Mouse (Mus musculus): ENCODE data around the gene Zfp94.
A peak's percentile ranks its signal among the peaks of the same experiment; 100 is the strongest.
"Not testable (repeated sequence)": the region's sequence is repeated elsewhere in the genome, so short reads cannot be mapped to it uniquely, and the experiment has no call there.

Gene Zfp94

DNA sequence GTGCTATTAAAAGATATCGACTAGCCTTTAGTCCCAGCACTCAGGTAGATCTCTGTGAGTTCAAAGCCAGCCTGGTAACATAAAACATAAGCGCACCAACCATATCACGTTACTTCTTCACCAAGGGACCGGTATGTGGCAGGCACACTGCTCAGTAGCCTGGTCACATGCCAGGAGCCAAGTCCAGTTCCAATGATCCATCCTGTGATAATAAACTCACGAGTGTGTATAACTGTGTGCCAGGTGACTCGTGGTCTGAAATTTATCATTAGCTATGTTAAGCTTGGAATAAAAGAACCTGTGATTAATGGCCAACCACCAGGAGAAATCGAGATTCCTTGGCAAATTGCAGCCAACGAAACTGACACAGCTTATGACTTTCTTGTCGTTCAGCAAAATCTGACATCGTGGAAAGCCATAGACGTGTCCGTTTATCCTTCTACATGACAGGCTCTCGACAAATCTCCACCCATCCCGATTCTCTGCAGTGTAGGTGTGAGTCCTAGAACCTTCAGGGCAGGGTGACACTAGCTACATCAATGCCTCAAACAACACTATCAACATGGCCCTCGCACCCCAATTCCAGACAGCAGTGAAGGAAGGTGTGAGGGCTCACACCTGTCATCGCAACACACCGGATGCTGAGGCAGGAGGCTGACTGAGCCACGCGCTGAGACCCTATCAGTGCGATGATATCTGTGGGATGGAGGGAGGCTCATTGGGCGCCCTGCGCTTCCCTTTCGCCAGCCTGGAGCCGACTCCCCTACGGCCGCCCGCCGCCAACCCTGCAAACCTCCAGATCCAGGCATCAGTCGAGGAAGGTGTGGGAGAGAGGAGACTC lies 520 bp downstream of the Zfp94 start:
- DNase-seq (ENCODE audit: low spot score) = no peak

DNA sequence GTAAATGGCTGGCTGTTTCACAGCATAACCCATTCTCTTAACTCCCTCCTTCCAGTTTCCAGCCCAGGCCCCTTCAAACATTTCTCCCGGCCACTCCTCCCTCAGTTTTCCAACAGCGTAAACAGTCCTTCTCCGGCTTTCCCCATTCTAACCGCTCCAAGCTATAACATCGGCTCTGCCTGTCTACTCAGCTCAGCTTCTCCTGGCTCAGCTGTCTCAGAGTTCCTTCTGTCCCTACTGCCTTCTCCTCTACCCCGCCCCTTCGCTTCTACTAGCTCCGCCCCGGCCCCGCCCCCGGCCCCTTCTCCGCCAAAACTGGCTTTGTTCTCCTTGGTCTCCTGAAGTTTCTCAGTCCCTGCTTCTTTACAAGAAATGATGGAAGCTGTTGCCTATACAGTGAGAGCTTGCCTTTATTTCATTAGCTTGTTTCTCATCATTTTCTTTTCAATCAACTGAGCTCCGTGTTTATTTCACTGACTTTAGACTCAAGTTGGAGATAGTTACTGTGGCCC lies 15.6 kb downstream of the Zfp94 start, which contains the start of gene Zfp61:
Gene Zfp61 (minus strand): TSS at position 462 of the 512 bp plus-strand sequence.
- no peak for DNase-seq (ENCODE audit: low spot score)

DNA sequence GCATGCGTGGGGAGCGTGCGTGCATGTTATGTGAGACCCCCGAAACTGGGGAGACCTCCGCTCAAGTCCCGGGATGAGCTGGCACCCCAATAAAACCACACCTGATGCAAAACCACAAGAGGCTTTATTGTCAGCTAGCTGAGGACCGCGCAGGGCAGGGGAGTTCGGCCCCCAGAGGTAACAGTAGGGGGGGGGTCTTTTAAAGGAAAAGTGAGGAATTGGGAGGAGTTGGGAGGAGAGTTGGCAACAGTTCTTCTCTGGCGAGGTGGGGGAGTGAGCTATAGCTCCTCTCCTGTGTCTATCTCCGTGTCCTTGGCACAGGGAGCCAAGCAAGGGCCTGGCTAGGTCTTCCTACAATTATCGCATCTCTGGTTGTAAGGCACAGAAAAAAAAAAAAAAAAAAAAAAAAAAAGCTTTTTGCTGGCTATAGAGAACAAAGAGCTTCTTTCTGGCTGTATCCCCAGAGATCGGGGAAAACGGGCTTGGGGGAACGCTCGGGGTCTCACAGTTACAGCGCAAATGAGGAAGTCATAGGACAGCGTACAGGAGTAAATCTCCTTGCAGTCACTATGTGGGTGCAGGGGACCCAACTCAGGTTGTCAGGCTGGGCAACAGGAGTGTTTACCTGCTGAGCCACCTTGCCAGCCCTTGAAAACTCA lies 16.5 kb downstream of the Zfp94 start:
- DNase-seq (ENCODE audit: low spot score) = no peak

DNA sequence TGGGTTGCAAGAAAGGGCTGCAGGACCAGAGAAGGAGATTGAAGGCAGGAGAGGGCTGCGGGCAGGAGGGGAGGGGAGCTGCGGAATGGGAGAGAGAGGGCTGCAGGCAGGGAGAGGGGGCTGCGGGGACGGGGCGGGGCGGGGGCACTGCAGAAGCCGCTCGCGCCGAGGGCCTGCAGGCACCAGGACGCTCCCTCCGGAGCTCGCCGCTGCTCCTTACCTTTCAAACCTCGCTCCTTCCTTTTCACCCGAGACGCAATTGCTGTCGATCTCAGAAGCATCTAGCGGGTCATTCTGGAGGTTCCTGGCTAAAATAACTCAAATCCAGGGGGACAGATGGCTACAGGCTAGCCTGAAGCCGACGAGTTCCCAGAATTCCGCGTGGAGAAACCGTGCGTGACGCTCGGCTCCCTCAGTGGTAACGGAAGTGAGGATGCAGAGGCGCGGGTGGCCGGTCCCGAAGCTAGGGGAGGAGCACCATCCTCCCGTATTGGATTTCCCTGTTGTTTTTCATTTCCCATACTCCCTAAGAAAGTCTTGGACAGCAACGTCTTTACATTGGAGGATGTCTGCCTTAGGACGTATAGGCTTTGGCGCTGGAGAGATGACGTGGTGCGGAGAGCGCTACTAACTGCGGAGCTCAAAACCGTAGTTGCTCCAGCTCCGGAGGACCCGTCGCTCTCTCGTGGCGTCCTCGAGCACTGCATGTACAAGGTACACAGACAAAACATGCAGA lies 17.3 kb downstream of the Zfp94 start:
- DNase-seq (ENCODE audit: low spot score) = peak; percentile 61

DNA sequence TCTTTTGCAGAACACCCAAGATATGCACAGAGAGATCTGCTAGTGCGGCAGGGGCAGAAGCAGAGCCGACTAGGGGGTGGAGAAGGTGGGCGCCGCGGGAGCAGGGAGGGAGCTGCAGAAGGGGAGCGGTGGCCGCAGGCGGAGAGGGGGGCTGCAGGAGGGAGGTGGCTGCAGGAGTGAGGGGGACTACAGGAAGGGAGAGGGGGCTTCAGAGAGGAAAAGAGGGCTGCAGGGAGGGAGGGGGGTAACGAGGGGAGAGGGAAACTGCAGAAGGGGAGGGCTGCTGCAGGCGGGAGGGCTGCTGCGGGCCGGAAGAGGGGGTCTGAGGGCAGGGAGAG lies 17.9 kb downstream of the Zfp94 start:
- no peak for DNase-seq (ENCODE audit: low spot score)

DNA sequence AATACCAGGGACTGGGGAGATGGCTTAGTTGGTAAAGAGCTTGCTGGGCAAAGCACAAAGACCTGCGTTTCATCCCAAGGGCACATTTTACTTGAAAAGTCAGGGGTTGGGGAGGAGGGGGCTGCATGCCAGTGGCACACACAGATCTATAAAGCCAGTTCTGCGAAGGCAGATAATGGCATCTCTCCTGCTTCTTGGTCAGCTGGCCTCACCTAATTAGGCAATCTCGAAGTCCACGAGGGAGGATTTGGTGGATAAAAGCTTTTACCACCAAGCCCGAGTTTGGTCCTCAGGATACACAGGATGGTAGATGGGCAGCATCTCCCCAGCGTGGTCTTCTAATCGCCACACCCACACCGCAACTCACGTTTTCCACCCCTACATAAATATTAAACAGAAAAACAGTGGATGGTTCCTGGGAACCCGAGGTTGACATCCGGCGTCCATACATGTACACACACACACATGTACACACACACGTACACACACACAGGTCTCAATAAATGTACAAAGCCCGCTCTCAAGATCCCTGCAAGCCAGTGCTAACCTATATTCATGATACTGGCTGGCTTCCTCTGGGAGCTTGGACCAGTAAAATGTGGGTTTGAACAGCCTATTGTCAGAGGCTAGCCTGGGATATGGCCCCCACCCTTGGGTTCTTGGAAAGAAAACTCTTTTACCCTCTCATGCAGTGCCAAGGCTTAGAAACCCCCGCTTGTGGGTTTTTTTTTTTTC lies 18.9 kb downstream of the Zfp94 start:
- no peak for DNase-seq (ENCODE audit: low spot score)

DNA sequence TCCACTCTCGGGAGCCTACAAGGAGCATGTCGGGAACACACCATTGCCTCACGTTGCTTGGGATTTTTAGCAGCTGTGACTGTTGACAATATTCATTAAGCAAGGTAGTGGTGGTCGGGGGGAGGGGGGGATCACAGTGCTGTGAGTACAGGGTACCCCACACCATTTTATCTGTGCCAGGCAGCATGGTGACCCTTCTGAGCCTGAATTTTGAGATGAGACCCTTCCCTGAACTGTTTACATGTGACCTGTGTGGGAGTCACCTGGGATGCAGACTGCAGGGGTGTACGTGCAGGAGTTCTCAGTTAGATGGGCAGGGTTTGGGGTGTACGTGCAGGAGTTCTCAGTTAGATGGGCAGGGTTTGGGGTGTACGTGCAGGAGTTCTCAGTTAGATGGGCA lies 20.1 kb downstream of the Zfp94 start:
- no peak for DNase-seq (ENCODE audit: low spot score)

DNA sequence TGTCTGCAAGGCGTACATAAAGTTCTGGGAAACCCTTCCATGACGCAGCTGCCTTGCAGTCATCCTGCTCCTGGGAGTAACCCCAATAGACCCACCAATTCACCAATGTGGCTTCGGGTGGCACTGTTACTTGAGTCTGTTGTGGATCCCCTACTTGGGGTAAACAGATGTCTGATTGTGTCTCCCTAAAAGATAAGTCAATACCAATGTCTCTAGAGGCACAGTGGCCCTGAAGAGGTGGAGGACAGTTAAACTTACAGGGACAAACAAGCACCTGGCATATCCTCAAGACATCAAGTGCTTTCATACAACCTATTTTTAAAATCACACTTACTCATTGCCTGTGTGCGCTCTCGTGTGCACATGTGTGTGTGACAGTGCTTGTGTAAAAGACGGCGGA lies 21.1 kb downstream of the Zfp94 start:
- no peak for DNase-seq (ENCODE audit: low spot score)

DNA sequence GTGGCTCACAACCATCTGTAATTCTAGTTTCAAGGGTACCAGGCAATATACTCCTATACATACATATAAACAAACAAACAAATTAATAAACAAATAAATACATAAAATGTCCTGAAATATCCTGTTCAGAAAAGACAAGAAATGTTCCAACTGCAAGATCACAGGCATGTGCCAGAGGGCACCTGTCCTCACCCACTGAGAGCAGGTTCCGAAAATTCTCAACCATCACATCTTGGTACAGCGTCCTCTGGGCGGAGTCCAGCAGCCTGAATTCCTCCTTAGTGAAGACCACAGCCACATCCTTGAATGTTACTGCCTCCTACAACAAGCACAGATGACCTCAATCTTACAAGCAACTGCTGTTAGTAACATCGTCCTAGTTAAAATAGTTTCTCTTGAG lies 21.7 kb downstream of the Zfp94 start:
- DNase-seq (ENCODE audit: low spot score) = no peak

DNA sequence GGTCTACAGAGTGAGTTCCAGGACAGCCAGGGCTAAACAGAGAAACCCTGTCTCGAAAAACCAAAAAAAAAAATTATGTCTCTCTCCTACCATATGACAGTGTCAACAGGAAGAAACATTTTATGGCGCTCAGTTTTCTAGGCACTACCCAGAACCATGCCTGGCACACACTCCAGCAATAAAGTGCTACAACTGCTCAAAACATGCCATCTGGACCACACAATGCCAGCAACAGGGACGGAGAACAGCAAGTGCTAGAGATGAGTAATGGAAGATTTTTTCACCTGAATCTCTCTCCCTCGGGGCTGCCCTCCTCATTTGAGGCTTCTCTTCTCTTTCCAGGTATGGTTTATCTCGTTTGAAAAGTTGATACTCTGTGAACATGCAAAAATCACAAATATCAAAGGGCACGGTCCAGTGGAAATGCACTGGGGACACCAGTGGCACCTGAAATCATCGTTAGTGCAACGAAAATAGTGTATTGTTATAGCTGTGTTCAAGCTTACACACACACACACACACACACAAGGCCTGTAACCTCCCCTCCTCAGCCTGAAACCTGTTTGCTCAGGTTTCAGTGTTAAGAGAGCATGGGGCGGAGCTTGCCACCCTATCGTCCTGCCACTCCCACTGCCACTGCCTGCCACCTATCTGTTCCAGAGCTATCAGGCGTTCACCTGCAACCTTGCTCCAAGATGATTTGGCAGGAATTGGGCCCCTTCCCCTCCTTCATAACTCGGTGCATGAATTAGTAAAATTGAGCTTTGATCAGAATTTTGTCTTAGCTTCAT lies 23.2 kb downstream of the Zfp94 start:
- DNase-seq (ENCODE audit: low spot score) = no peak

DNA sequence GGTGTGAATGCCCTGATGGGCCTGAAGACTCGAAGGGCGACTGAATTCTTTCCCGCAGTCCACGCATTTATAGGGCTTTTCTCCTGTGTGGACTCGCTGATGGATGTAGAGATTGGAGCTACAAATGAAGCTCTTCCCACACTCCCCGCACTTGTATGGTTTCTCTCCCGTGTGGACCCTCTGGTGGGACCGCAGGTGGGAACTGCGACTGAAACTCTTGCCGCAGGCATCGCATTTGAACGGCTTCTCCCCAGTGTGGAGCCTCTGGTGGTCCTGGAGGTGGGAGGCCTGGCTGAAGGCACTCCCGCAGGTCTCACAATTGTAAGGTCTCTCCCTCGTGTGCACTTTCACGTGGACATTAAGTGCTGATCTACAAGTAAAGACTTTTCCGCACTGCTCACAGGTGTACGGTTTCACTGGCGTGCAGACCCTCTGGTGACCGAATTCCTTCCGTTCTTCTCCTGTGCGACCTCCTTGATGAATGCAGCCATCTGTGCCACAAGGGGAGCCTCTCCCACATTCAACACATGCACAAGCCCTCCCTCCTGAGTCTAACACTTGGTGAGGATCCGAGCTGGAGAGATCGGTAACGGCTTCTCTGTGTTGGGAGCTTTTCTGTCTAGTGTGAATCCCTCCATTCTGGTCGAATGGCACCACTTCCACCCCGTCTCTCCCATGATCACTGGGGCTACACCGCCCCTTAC lies 24.9 kb downstream of the Zfp94 start:
- DNase-seq (ENCODE audit: low spot score) = no peak

DNA sequence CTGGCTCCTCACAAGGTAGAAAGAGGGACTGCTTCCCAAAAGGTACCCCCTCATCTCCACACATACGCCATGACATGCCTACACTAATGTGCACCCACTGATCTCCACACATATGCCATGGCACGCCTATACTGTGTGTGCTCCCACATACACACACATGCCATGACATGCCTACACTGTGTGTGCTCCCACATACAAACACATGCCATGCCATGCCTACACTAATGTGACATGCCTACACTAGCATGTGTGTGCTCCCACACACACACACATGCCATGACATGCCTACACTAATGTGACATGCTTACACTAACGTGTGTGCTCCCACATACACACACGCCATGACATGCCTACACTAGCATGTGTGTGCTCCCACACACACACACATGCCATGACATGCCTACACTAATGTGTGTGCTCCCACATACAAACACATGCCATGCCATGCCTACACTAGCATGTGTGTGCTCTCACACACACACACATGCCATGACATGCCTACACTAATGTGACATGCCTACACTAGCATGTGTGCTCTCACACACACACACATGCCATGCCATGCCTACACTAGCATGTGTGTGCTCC lies 26.3 kb downstream of the Zfp94 start:
- DNase-seq (ENCODE audit: low spot score) = no peak

DNA sequence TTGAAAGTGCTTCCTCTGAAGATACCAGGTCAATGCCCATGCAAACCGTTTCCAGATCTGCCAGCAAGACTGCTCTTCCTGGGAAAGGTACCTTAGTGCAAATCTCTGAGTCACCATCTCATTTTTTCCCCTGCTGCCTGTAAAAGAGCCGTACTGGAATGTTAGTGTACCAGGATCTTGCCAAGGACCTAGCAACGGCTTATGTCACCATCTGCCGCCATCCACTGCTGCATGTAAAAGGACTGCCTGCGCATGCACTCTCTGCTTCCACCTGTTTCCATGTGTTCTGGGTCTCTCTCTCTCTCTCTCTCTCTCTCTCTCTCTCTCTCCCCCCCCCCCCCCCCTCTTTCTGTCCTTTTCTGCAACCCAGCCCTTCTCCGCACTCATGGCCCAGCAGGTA lies 28.0 kb downstream of the Zfp94 start:
- DNase-seq (ENCODE audit: low spot score) = peak; percentile 26

DNA sequence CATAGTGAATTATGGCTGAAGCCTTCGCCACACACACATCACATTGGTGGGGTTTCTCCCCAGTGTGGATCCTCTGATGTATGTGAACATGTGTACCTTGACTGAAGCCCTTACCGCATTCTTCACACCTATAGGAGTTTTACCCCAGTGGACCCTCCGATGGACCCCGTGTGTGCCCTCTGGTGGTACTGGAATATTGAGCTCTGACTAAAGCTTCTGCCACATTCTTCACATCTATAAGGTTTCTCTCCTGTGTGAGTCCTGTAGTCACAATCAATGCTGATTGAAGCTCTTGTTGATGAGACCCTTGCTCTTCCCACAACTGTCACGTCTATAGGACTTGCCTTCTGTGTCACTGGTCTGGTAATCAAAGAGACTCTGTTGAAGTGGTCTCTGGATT lies 28.8 kb downstream of the Zfp94 start:
- DNase-seq (ENCODE audit: low spot score) = no peak

DNA sequence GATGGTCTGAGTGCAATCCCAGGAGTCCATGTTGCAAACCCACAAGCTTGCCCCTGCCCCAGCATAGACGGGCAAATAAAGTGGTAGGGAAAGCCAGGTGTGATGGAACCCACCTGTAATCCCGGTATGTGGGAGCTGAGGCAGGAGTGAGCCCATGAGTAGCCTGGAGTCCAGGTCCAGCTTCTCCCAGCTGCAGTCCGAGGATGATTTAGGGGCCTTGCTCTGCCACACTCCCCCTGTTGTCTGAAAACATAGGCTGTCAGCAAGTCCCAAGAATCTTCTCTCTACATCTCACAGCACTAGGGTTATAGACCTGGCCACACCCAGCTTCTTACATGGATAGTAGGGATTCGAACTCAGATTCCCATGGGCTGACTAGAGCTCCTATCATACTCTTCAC lies 29.6 kb downstream of the Zfp94 start:
- DNase-seq (ENCODE audit: low spot score) = no peak

DNA sequence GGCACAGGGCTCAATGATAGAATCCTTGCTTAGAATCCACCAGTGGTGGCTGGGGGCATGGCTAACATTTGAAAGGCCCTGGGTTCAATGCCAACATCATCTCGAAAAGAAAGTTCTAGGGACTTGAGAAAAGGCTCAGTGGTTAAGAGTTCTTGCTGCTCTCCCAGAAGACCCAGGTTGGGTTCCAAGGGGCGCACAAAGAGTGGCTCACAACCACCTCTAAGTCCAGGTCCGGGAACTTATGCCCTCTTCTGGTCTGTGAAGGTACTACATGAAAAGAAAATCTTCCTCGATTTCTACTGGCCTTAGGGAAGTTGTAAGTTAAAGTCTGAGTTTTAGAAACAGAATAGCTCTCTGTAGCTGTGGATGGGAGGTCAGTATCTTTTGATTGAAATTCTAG lies 30.4 kb downstream of the Zfp94 start:
- no peak for DNase-seq (ENCODE audit: low spot score)

DNA sequence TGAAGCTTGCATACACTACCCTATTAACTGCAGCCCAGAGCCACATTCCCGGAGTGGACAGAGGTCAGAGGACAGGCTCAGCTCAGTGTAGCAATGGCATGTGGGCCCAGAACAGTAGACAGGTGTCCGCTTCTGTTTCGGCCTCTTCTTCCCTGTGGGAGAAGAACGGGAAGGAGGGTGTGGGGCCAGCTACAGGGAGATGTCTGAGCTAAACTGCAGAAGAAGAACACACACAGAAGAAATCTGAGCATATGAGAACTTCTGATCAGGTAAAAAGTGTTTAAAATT lies 35.7 kb downstream of the Zfp94 start:
- DNase-seq (ENCODE audit: low spot score) = no peak

DNA sequence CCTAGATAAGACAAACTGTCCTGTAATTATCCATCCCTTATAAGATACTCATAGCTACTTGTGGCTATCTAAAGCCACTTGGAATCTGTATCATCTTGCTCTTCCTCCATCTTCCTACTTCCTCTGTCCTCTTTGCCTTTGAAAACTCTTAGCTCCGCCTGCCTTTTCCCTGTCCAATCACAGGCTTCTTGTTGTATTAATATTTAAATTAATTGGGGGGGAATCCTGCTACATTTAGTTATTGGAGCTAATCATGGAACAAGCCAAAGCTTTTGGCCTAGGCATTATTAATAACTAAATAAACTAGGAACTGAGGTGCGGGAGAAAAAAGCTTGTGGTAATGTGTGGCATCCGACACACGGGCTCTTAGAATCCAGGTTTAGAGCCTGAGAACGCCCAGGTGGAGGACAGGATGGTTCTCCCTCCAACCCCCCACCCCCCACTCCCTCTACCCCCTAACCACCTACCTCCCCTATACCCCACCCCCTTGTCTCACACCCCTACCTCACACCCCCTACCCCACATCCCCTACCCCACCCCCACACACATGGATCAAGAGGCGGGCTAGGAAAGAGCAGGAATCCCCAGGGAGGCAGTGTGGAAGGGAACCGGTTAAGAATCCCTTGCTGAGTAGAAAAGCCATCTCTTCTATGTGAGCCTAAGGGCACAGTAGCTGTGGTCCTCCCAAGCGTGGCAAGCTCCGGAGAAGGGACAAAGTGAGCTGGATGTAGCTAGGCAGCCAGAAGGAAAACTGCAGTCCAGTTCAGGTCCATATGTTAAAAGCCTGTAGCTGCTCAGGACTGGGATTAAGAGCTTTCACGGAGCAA lies 36.2 kb downstream of the Zfp94 start:
- no peak for DNase-seq (ENCODE audit: low spot score)

DNA sequence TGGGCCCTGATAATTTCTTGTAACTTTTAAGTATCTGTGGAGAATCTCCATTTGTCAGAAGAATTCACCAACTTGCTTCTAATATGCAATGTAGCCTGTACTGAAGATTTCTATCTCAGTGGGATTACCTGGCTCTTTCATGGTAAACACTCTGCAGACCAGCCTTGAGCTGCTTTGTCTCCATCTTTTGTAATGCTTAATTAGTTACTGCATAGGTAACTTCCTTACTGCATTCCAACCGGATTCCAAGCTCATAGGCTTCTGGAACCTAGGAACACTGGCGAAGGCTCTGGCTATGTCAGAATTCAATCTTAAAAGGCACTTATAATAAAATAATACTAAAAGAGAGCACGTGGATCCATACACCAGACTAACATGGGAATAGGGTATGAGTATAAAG lies 37.7 kb downstream of the Zfp94 start:
- DNase-seq (ENCODE audit: low spot score) = not testable (repeated sequence)

DNA sequence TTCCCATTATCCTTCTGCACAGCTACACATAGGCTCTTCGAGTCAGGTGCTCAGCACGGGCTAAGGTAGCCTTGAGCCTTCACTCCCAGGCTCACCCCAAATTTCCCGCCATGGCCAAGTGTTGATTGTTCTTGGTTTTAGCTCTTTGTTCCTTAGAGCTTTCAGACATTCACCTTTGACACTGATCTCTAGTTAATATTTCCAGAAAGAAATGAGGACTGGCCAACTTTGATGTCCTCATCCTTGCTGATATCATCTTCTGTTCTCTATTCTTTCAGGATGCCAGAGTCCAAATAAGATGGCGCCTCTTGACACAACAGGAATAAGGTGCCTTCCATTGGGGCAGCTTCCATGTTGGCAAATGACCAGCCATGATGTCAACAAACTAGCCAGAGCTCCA lies 42.0 kb downstream of the Zfp94 start:
- DNase-seq (ENCODE audit: low spot score) = no peak

Measured in layer of hippocampus, adult 9-10 months (tissue).